Mouse (Mus musculus) stomach, embryonic 14.5 days (tissue): ENCODE results near the gene Gfpt2. TPM values are rescaled to one million over a fixed set of nuclear protein-coding genes. Genes with fewer than 3 reads are reported as not detected.

ENCODE experiments used
- ATAC-seq: fragments of 200-750 bp; cut with Nextera tagmentation; 2 replicates; pipeline ENCODE4 v1.8.0; 2017; ENCODE audit warnings: low read depth, moderate TSS enrichment; ENCODE audit not compliant: insufficient number of reproducible peaks, insufficient read depth, low FRiP score
- H3K27ac ChIP-seq: fragments of 300-500 bp; sonication (generic); 2 replicates; pipeline ENCODE4 v1.5.1; 2014; ENCODE audit warnings: mild to moderate bottlenecking, low read length, moderate library complexity, mixed read lengths
- H3K27me3 ChIP-seq: fragments of 300-500 bp; sonication (generic); 2 replicates; pipeline ENCODE4 v1.6.1; 2014; ENCODE audit warnings: low read length, control low read depth, mixed read lengths; ENCODE audit not compliant: control insufficient read depth, insufficient read depth
- H3K36me3 ChIP-seq: fragments of 300-500 bp; sonication (generic); 2 replicates; pipeline ENCODE4 v1.6.1; 2014; ENCODE audit warnings: mild to moderate bottlenecking, control low read depth, low read length, moderate library complexity, mixed read lengths; ENCODE audit not compliant: control insufficient read depth, insufficient read depth
- H3K4me1 ChIP-seq: fragments of 300-500 bp; sonication (generic); 2 replicates; pipeline ENCODE4 v1.6.1; 2014; ENCODE audit warnings: low read length, control low read depth, mixed read lengths; ENCODE audit not compliant: control insufficient read depth, insufficient read depth
- H3K4me2 ChIP-seq: fragments of 300-500 bp; sonication (generic); replicated peaks from 2 replicates; pipeline ENCODE4 v1.6.1; 2014; ENCODE audit warnings: low read depth, low read length, control low read depth
- H3K4me3 ChIP-seq: fragments of 300-500 bp; sonication (generic); 2 replicates; pipeline ENCODE4 v1.5.1; 2014; ENCODE audit warnings: low read depth, low read length, control low read depth
- H3K9ac ChIP-seq: fragments of 300-500 bp; sonication (generic); replicated peaks from 2 replicates; pipeline ENCODE4 v1.6.1; 2014; ENCODE audit warnings: low read depth, mild to moderate bottlenecking, control low read depth, low read length, moderate library complexity, mixed read lengths
- H3K9me3 ChIP-seq: fragments of 300-500 bp; sonication (generic); 2 replicates; pipeline ENCODE4 v1.6.1; 2016; ENCODE audit warnings: low read depth, low read length, control low read depth; ENCODE audit not compliant: control insufficient read depth
- WGBS: fragments of 180-500 bp; shearing (Covaris S2); extraction: QIAGEN DNeasy Blood & Tissue Kit; methylation state at CpG from one replicate; pipeline ENCODE4 v1.1.7; 2014; 5-methylcytosine and 5-hydroxymethylcytosine counted together
- polyA plus RNA-seq: library from polyadenylated mRNA; unstranded; fragments of >200 nt; fragmentation: Nextera tagmentation; extraction: Ambion mirVana; gene quantifications from 2 replicates; pipeline ENCODE4 v1.2.1, GENCODE M21; 2014

Gfpt2 gene
- 10.4 and 10.5 TPM in 2 replicates for polyA plus RNA-seq

DNA sequence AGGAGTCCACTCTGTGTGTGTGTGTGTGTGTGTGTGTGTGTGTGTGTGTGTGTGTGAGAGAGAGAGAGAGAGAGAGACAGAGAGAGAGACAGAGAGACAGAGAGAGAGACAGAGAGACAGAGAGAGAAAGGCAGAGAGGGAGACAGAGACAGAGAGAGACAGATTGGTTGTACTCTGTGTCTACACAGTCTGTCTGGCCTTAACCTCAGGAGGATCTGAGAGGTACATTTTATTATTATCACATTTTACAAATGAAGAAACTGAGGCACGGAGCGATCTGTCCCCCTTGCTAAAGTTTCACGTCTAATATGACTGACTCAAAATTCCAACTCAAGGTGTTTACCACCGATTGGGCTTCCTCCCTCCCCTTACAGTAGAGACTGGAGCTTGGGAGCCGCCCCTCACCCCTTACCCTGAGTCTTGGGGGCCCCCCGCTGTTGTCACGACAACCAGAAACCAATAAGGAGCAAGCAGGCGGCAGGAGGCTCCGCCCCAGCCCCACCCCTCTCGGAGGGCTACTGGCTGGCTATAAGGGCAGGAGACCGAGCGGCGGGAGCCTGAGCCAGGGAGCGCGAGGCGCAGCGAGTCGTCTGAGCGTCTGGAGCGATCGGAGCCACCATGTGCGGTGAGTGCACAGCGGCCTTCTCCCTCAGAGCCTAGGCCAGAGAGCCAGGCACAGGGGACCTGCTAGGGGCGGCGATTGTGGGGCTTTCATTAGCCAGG, at the start of gene Gfpt2:
Gene Gfpt2, plus strand, starts transcription at position 560 of the 723 bp plus-strand sequence.
- no peaks in the 10 kb centered on the region for H3K27me3 ChIP-seq
- peak within 1 kb of the TSS; percentile 46 for H3K4me3 ChIP-seq
- under 1% methylated on average over 25 of the region's 25 CpGs for WGBS
- no peak within 1 kb of the TSS for H3K27ac ChIP-seq
- peak within 1 kb of the TSS; percentile 23; the same call in 1 of the 2 replicates for H3K9ac ChIP-seq
- ATAC-seq = peak; percentile 96
- H3K9me3 ChIP-seq = 0 out of 2 replicates have a peak, but pooled peaks cover 4% of the 10 kb centered on the region
- peak within 1 kb of the TSS; percentile 94 for H3K4me2 ChIP-seq
- 0 out of 2 replicates have a peak, but pooled peaks cover 6% of the 10 kb centered on the region for H3K4me1 ChIP-seq
- H3K36me3 ChIP-seq = no peaks in the 10 kb centered on the region

DNA sequence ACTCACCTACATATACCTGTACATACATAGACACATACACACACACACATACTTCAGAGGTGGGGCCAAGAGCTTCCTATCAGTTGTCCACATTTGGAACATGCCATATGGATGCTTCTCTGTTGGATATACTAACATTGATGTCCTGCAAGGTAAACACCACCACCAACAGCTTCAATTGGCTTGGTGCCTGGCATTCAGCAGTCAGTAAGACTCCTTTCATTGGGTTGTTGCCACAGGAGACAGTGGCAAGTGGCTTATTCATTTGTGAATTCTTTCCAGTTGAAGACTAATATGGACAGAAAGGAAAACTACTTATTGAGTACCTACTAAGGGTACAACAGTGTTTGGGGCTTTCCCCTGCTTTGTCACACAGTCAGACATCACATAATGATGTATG, 49.0 kb upstream of the Gfpt2 start:
- Histone ChIP-seq H3K27ac (no peak overlapping the region), H3K9me3 (peaks cover 3% of the 10 kb centered on the region; the same call in 1 of the 2 replicates), H3K4me2 (no peak overlapping the region), H3K9ac (no peak overlapping the region), H3K27me3 (no peaks in the 10 kb centered on the region), H3K4me3 (no peak overlapping the region), H3K36me3 (no peaks in the 10 kb centered on the region), H3K4me1 (no peaks in the 10 kb centered on the region)
- no peak for ATAC-seq

GRCm38 (mm10) chr11:49745839-49746238, 48.1 kb upstream of the Gfpt2 start:
- H3K27ac ChIP-seq = no peak overlapping the region
- H3K9ac ChIP-seq = no peak overlapping the region
- H3K27me3 ChIP-seq = no peaks in the 10 kb centered on the region
- peaks cover 3% of the 10 kb centered on the region; the same call in 1 of the 2 replicates for H3K9me3 ChIP-seq
- H3K4me3 ChIP-seq = no peak overlapping the region
- WGBS = 81% methylated on average over 3 of the region's 3 CpGs
- H3K4me2 ChIP-seq = no peak overlapping the region
- no peaks in the 10 kb centered on the region for H3K4me1 ChIP-seq
- no peak for ATAC-seq
- H3K36me3 ChIP-seq = no peaks in the 10 kb centered on the region

DNA sequence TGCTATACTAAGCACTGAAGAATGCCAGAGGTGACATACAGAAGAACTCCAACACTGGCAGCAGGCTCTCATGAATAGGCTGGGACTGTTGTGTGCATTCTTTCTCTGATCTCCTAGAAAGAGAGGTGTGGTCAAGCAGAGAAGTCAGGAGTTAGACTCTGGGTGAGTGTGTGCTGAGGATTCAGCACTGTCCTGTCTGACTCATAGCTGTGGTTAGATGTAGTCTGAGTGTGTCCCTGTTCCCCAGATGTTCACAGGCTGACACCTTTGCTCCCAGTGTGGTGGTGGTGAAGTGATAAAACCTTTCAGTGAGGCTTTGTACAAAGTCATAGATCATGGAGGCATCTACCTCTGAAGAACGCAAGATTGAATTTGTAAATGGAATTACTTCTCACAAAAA, 47.2 kb upstream of the Gfpt2 start:
- Histone ChIP-seq H3K4me2 (no peak overlapping the region), H3K27me3 (no peaks in the 10 kb centered on the region), H3K36me3 (no peaks in the 10 kb centered on the region), H3K9me3 (peaks cover 3% of the 10 kb centered on the region; the same call in 1 of the 2 replicates), H3K9ac (no peak overlapping the region), H3K27ac (no peak overlapping the region), H3K4me3 (no peak overlapping the region), H3K4me1 (no peaks in the 10 kb centered on the region)
- 89% methylated on average over 1 of the region's 1 CpGs for WGBS
- no peak for ATAC-seq

DNA sequence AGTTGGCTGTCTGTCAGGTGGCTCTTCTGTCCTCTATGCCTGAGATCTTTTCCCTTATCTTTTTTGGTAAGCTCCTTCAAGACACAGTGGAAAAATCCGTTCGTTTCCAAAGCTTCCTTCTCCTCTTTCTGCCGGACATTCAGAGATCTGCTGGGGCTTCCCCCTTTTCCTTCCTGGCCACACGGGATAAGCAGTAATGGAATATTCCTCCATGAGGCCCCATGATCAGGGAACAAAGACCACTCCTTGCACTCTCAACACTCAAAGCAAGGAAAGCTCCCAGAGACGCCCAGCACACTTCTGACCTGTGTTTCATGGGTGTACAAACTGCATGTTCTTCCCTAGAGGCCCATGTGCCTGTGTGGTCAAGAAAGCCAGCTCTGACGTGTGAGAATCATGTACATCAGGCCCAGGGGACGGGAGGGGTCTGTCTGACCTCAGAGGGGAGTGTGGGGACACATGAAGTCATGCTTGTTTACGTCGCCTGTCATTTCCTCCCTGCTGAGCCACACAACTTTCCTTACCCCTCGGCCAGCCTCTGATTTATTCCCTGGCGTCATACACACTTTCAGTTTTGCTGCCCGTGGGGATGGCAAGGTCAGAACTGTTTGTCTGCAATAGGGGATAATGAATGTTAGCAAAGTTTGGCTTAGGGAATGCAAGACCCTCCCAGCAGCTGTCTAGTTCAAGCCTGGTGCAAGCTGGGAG, 38.9 kb upstream of the Gfpt2 start:
- Histone ChIP-seq H3K36me3 (no peaks in the 10 kb centered on the region), H3K9me3 (no peaks in the 10 kb centered on the region), H3K4me2 (no peak overlapping the region), H3K27ac (peak overlapping the region; percentile 7; the same call in 1 of the 2 replicates), H3K9ac (no peak overlapping the region), H3K4me1 (no peaks in the 10 kb centered on the region), H3K27me3 (no peaks in the 10 kb centered on the region), H3K4me3 (no peak overlapping the region)
- 23% methylated on average over 12 of the region's 12 CpGs for WGBS
- ATAC-seq = no peak

DNA sequence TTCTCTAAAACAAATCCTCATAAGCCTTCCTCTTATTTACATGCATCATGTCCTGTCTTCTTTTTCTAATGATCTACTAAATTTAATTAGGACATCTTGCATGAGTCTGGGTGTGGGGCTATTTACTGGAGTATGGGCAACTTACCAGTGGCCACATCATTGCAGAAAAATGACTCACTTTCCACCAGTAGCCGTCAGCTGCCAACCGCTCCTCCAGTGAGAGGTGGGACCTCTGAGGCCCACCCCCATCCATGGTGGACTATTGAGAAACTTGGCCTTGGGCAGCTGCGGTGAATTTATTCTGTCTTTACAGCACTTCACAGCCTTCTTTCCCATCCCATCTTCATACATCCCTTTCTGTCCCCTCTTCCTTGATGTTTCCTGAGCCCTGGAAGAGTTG, 35.9 kb upstream of the Gfpt2 start:
- WGBS = 90% methylated on average over 3 of the region's 3 CpGs
- H3K27ac ChIP-seq = no peak overlapping the region
- H3K4me1 ChIP-seq = no peaks in the 10 kb centered on the region
- H3K27me3 ChIP-seq = no peaks in the 10 kb centered on the region
- H3K36me3 ChIP-seq = no peaks in the 10 kb centered on the region
- H3K4me3 ChIP-seq = no peak overlapping the region
- ATAC-seq = no peak
- H3K4me2 ChIP-seq = no peak overlapping the region
- H3K9ac ChIP-seq = no peak overlapping the region
- H3K9me3 ChIP-seq = no peaks in the 10 kb centered on the region

DNA sequence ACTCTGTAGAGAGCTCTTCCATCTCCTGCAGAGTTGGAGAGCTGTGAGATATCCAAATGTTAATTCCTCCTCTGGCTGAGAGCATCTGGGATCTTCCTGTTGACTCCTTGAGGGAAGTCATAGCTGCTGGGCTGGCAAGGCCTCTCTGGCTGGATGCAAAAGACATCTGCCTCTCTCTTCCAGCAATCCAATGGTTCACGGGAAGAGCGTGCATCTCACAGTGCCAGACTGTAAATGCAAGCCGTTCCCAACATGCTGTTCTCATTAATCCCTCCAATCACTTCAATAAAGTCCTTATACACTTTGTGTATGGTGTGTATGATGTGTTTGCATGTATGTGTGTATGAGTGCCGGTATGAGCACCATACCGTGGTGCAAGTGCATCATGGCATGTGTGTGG, 32.8 kb upstream of the Gfpt2 start:
- Histone ChIP-seq H3K9ac (no peak overlapping the region), H3K4me2 (no peak overlapping the region), H3K9me3 (no peaks in the 10 kb centered on the region), H3K4me3 (no peak overlapping the region), H3K27ac (no peak overlapping the region), H3K36me3 (no peaks in the 10 kb centered on the region), H3K4me1 (no peaks in the 10 kb centered on the region), H3K27me3 (no peaks in the 10 kb centered on the region)
- 87% methylated on average over 5 of the region's 5 CpGs for WGBS
- no peak for ATAC-seq

GRCm38 (mm10) chr11:49763555-49763954, 30.4 kb upstream of the Gfpt2 start:
- Histone ChIP-seq H3K9me3 (no peaks in the 10 kb centered on the region), H3K4me3 (no peak overlapping the region), H3K27ac (peak overlapping the region; percentile 11; the same call in 1 of the 2 replicates), H3K36me3 (no peaks in the 10 kb centered on the region), H3K27me3 (no peaks in the 10 kb centered on the region), H3K4me1 (no peaks in the 10 kb centered on the region), H3K9ac (no peak overlapping the region), H3K4me2 (no peak overlapping the region)
- no peak for ATAC-seq
